Mouse (Mus musculus) cortical plate, adult 2 months (tissue): ENCODE measurements around the gene Zfp831.

Source experiments
- CTCF ChIP-seq: fragments of 200-500 bp; IDR thresholded peaks from 2 replicates; pipeline ENCODE4 v1.5.1; 2011; ENCODE audit warnings: mild to moderate bottlenecking, control low read depth, low read length; ENCODE audit not compliant: insufficient read depth; ENCODE audit errors: extremely low read depth
- POLR2A ChIP-seq: fragments of 200-500 bp; IDR thresholded peaks from 2 replicates; pipeline ENCODE4 v1.6.1; 2011; ENCODE audit warnings: mild to moderate bottlenecking, low read length, control low read depth; ENCODE audit not compliant: insufficient read depth; ENCODE audit errors: extremely low read depth

DNA sequence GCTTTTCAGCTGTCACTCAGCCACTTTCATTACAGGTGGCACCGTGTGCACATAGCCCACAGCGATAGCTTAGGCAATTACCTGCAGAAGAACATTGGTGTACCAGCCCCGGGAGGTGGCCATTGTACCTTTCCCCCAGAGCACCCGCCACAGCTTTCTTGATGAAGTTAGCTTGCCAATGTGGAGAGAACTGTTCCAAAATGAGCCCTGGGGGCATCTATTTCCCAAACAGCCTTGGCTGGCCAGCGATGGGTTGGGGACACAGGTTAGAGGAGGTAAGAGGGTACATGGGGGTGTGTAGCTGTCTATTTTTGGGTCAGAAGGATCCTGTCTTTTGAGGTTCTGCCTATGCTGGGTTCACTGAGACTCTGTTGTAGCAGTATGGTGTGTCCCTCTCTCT is 33.4 kb upstream of the Zfp831 start:
- TF ChIP-seq CTCF (no peak), POLR2A (no peak)
